Mouse (Mus musculus): ENCODE measurements around the gene Rasl11b. TPM values are rescaled to one million over a fixed set of nuclear protein-coding genes. Genes with fewer than 3 reads are reported as not detected.

Gene Rasl11b
- total RNA-seq, 4 experiments from 2014 or later, result 69.2 to 106 (median 80.9) TPM

DNA sequence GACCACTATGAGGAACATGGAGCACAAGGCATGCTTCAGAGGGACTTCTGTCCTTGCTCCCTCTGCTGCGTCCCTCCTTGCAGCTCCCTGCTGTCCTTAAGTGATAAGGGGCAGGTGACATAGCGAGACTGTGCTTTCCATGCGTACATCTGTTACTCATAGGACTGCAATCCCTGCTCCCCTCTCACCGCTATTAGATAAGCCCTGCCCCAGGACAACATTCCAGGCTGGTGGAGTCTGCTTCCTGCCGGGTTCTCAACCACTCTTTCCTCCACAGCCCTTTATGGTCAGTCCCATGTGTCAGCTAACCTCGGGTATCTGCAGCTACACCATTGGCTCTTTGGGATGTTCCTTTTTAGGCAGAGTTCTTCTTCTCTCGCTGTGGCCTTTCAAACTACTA is 13.4 kb downstream of the Rasl11b start:
- no peak for DNase-seq (ENCODE audit: low spot score in 2 of 2)

DNA sequence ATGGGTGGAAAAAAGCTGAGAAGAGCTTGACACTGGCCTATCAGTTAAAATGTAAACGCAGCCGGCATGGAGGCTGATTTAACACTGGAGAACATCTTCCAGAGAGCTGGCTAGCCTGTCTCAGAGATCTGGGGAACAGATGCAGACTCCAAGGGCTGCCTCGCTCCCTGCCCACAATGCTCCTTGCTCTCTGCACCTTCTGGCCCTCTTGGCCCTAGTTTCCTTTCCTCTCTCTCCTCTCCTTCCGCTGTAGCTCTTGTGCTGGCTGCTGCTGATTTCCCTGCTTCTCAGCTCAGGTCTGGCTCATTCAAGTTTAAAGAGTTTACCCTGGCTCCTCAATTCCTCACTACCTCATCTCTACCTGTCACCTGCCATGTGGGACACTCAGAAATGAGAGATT is 14.6 kb downstream of the Rasl11b start:
- DNase-seq (ENCODE audit: low spot score in 2 of 2), result no peak

DNA sequence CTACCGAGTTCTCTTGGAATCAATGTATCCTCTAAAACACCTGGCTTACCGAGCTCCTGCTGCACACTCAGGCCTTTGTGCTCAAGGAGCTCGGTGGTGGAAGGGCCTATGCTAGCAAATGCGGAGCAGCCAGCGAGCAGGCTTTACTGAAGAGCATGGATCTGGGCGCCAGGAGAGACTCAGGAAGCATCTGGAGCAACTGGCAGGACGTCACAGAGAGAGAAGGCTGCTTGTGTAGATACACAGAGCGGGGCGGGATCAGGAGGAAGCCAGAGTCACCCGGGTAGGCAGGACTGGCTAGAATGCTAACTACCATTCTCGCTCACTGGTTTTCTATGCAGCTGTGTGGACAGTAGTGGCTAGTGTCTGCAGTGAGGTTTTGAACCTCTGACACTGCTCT is 16.3 kb downstream of the Rasl11b start:
- DNase-seq (ENCODE audit: low spot score in 2 of 2), result no peak

DNA sequence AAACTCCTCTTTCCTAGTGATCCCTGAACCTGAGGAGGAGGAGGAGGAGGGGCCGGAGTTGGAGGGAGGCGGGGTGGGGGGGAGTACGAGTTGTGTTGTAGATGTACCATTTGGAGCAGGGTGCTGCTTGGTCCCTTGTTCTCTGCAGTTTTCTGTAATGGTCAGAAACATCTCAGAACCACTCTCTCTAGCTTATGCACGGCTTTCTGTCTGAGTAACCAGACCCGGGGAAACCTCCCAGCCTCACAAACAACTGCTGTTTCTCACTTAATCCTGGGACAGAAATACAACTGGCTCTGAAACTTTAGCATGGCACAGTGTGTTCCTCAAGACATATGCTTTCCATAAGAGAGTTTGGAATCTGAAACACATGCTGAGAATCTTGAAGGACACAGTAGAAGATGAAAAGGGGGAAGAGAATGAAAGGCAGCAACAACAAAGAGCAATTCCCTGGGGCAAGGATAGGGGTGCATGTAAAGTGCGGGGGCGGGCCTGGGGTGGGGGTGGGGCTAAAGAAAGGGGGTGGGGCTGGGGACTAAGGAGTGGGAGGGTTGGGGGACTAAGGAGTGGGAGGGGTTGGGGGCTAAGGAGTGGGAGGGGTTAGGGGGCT is 19.5 kb downstream of the Rasl11b start:
- DNase-seq (ENCODE audit: low spot score in 2 of 2), result no peak

DNA sequence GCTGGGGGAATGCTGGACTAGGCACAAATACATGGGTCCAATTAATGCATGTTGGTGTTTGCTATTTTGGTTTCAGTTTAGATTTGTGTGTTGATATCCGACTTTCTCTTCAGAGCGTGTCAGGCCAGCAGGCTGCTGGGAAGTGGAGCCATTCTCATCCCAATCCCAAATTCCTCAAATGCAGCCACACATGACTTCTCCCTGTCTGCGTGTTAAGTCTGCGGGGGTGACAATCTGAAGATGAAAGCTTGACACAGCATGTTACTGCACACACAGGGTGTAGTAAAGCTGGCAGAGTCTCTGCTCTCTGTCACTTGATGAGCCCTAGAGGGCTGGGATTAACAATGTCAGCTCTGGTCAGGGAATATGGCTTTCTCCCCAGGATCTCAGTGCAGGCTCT is 20.0 kb downstream of the Rasl11b start:
- no peak for DNase-seq (ENCODE audit: low spot score in 2 of 2)

DNA sequence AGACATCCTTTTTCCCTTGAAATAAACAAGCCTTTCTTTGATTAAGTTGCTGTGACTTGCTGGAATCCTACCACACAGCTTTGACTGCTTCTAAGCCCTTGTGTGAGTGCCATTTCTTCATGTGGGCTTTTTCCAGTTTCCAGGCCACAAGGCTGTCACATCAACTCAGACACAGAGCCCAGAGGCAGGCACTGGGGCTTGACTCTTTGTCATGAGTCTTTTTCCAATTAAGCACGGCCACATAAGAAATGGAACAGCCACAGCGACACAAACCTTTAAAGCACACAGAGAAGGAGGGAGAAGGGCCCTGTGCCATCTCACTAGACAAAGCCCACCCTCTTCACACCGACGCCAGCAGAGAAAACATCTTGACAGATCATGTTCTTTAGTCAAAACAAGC is 23.4 kb downstream of the Rasl11b start:
- no peak for DNase-seq (ENCODE audit: low spot score in 2 of 2)

DNA sequence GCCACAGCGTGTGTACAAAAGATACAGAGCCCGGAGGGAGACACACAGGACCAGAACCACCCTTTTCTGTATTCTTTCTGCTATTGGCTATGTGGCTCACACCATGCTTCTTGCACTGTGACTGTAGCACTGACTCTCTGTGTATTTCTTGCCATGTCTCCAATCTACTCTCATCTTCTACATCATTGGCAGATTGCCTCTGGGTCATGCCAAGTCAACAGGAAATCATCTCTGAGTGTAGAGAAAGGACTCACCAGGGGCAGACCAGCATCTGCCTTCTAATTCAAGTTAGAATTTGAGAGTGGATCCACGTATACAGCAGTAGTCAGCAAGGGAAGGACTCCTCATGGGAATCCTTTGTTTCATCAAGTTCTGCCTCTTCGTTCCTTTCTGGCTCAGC is 27.5 kb downstream of the Rasl11b start:
- no peak for DNase-seq (ENCODE audit: low spot score in 2 of 2)

DNA sequence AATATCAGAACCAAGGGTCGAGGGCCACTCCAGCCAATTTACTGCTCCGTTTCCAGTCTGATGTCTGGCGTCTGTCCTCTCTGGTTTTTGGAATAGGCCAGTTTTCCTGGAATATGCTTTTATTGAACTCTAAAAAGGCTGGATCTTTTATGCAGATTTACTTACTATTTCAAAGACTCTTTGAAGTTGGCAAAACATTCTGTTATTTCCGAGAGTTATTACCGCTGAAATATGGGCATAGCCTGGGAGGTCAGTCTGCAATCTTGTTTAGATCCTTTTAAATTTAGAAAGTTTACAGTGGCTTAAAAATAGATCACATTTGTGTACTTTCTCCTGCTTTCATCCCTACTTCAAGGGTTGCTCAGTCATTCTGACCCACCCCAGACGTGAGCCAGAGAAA is 29.4 kb downstream of the Rasl11b start:
- no peak for DNase-seq (ENCODE audit: low spot score in 2 of 2)

DNA sequence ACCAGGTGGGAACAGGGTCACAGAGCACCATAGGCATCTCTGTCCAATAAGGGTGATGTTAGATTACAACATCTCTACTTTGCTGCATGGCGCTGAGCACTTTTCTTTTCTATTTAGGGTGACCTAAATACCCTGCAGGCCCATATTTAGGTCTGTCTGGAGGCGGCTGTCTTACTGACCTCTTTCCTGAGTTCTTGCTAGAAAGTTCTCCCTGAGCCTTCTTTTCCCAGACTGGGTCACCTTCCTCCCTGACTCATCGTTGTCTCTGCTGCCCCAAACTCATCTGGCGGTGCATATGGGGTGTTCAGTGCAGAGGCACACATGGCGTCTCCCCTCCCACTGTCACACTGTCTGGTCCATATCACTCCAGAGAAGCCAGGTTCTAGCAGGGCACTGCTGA is 31.1 kb downstream of the Rasl11b start:
- no peak for DNase-seq (ENCODE audit: low spot score in 2 of 2)

DNA sequence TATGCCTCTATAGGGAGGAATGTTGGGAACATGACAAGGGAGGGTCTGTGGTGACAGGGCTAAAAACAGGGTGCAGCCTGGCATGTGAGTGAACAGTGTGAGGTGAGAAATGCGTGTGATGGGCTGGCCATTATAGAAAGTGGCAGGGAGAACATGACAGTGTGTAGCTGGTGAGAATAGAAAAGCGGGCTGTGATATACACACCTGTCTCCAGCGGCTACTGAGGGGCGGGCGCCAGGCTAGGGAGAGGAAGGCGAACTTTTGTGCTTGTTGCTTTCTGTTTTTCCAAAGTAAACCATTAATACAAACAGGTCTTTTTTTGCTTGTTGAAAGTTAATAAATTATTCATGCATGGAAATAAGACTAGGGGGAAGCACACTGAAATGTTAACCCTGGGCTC is 32.3 kb downstream of the Rasl11b start:
- DNase-seq (ENCODE audit: low spot score in 2 of 2), result no peak

DNA sequence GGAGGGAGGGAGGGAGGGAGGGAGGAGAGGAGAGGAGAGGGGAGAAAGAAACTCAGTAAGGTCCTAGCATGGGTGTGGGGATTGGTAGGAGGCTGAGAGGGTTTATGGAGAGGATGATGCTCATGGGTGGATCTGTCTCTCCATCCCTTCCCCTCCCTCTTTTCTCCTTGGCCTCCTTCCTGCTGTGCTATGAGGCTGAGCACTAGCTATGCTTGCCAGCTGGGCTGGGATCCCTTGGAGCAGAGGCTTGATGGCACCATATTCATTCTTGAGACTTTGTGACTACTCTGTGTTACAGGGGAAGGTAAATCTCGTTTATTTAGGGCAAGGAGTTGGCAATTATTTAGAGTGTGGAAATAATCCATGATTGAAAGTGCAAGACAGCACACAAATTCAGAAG is 33.9 kb downstream of the Rasl11b start:
- no peak for DNase-seq (ENCODE audit: low spot score in 2 of 2)

DNA sequence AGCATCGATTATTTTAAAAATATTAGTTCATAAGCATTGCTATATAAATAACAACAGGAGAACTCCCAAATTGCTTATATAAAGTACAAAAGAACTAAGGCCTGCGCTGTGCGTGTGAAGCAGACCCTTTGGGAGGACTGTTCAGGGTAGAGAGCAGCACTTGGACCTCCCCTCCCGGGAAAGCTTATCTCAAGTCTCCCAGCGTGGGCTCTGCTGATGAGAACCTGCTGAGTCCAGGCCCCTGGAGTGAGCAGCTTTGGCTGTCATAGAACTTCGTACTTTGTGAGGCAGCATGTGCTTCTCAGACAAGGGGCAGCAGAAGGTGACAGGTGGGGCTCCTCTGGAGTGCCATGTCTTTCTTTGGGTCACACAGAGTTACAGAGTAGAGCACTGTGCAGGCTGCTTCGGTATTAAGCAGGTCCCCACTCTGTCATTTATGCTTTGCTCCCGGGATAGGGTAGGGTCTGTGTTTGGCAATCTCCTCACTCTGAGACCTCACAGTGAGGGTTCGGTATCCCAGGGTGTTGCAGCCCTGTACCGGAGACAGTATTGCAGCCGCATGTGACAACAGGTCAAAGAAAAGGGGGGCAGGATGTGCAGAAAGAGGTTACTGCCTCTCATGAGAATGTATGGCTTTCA is 34.8 kb downstream of the Rasl11b start:
- no peak for DNase-seq (ENCODE audit: low spot score in 2 of 2)

DNA sequence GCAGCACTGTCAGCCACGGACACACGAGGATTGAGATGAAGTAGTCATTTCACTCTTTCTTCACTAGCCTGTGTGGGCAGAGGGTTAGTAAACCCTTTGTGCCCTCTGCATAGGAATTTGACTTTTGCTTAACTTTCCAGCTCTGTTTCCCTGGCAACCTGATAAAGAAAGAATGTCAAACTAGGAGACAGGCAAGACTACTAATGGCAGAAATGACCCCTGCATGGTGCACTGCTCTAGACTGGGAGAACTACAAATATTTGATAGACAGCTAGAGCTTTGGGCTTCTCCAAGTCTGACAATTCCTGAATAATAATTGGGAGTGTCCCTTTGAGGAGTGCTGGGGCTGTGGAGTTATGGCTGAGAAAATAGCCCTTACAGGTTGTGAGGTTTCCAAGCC is 35.4 kb downstream of the Rasl11b start:
- no peak for DNase-seq (ENCODE audit: low spot score in 2 of 2)

DNA sequence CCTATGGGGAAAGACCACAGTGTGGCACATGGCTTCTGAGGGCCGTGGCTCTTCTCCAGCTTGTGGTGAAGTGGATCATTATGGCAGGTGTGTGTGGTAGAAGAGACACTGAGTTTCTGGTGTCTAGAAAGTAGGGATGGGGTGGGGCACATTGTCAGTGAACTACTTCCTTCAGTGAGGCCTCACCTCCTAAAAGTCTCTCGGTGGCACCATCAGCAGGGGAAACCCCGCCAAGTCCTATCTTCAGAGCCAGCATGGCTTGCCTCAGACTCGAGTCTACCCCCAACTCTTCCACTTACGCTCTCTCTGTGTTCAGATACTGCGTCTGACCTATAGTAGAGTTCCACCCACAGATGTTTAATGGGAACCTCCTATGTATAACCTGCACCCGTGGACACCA is 38.7 kb downstream of the Rasl11b start:
- DNase-seq (ENCODE audit: low spot score in 2 of 2), result no peak

DNA sequence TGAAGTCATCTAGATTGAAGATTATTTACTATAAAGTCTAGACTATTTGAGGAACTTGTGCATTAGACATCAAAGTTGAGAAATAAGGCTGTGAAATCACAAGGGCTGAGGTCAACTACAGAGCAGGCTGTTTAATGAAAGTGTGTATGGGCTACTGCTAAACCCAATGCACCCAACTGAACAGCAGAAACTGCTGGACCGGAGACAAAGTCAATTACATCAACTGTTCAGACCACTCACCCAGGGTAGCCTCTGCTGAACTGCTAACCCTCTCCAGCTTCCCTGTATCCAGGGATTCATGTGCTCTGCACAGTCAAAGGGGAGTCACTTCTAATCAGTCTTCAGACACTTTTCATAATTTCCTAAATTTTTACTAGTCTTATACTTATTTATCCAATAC is 44.3 kb downstream of the Rasl11b start:
- no peak for DNase-seq (ENCODE audit: low spot score in 2 of 2)

DNA sequence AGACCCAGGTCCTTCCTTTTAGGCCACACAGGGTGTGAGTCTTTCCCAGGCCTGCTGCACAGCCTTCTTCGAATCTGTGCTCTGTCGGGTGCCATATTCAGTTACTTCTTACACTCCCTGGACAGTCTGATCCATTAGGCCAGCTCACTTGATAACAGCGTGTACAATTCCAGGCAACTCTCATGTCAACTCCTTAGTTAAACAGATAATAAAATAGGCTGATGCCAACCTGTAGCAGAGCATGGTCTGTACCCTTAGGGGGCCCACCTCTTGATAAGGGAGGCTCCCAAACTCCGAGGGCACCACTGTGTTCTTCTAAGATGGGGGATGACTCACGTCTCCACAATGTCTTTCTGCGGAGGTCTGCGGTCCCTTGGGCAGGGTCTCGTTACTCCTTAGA is 45.2 kb downstream of the Rasl11b start:
- DNase-seq (ENCODE audit: low spot score in 2 of 2), result no peak

DNA sequence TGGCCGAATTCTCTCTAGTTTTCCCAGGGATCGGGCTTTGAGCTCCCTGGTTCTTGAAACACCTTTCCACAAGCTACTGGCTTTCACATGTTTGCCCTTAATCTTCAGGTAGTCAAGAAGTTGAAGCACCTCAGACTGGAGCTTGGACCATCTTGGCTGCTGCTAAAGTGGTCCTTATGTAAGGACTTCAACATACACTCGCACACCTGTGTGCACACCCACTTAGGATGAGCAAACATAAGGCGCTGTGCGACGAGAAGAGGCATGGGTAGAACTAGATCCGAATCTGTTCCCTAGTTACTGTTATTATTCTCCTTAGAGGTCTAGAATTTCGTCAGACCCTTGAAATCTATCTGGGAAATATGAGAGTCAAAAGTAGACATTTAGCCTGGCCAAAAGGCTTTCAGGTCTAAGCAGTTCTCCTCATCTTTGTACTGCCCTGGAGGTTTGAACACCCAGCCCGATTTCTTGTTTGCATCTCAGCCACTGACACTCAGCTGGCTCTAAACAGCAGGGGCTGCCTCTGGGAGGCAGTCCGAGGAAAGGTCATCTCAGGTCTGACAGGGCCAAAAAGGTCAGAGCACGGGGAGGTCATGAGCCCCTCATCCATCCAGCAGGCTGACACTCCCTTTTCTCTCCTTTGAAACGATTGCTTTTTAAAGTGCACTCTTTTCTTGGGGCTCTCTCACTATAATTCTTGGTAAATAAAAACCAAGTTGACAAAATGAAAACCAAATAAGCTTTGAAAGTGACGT is 46.0 kb downstream of the Rasl11b start:
- DNase-seq (ENCODE audit: low spot score in 2 of 2), result no peak

DNA sequence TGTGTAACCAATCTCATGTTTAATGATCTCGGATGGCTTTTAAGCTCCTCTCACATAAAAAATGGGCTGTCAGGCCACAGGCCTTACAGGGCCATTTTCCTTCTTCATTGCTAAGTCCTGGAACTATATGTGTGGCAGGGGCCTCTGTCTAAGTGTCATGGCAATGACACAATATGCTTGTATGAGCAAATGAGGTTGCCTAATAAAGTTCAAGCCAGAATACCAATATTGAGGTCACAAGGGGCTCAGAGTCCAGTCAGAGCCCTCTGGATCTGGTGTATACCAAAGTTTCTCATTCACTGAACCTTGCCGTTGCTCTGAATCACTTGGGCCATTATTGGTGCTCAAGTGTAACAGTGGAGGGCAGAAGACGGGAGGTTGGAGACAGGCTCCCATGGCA is 47.6 kb downstream of the Rasl11b start:
- no peak for DNase-seq (ENCODE audit: low spot score in 2 of 2)

DNA sequence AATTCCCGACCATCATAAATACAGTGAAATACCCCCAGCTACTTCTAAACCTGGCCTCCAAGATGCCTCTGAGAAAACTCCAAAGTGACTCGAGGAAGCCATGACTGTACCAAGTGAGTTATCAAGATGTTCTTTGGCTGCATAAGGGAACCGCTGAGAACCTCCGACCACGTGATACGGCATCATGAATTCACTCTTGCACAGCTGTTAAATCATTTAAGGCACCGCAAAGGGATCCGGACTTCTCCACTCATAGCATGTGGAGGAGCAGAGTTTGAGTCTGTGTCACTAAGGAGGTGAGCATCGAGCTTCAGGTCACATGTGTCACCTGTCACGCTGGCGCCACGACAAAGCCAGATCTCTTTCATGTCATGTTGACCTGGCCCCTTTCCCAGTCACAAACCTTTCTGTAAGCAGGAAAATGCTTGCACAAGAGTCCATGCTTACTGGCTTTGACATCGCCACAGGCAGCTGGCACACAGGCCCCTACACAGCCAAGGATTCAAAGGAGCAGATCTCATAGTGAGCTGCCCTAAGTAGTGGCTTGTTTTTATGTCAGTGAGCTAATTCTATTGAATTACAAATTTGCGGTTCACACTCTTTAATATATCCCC is 49.4 kb downstream of the Rasl11b start:
- DNase-seq (ENCODE audit: low spot score in 2 of 2), result no peak

DNA sequence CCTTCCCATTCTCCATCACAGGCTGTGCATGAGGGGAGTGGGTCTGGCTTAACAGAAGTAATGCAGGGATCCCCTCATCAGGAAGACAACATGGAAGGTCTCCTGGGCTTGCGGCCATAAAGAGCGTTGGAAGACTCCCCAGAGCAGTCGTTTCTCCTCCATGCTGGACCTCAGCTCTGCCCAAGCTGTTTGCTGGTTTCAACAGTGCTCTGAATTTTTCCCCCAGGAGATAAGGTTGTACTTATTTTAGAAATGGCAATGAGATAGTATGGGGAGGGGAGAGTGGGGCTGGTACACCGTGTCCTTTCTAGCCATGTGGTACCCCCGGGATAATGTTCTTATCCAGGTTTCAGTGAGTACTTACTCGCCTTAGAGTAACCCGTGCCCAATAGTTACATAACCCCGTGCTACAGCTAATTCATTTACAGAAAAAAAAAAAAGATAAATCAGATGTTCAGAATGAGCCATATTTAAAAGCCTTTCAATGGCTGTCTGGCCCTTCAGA is 50.6 kb downstream of the Rasl11b start:
- DNase-seq (ENCODE audit: low spot score in 2 of 2), result no peak

DNA sequence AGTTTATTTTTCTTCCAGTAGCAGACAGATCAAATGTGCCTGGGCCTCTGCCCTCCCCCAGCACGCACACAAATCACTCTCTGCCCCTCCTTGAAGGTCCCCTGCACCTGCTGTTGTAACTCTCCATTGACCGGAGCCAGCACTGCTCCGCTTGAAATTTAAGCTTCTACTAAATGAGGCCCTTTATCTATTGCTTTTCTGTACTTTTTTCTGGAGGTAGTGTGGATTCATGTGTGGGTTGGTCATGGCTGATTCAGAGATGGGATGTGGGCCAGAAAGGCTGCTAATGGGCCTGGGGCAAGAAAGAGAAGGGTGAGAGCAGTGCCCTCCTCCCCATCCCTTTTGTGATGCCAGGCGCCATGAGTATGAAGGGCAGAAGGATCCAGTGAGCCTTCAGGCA is 51.4 kb downstream of the Rasl11b start:
- DNase-seq (ENCODE audit: low spot score in 2 of 2), result no peak

DNA sequence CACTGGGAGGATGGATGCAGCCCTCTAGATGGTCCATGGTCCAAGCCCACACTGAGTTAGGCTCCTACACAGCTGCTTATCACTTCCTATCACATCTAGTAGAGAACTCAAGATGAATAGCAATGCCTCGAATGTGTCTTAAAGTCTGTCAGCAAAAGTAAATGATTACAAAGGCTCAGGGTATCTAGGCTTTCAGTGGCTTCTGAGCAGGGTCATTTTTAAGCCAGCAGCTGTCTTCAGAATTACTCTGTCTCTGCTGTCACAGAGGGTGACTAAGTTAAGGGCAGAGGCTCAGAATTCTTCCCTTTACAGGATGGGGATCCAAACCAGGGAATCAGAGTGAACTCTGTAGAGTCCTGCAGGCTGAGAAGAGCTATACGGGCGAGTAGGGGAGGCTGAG is 51.9 kb downstream of the Rasl11b start:
- DNase-seq (ENCODE audit: low spot score in 2 of 2), result no peak
